Mouse (Mus musculus) c-Kit-positive CD71-negative TER-119-negative erythroid progenitor cells, embryonic 14.5 days (primary cell): ENCODE data around the gene Purb.

Experiments
- DNase-seq: peaks from one replicate; pipeline ENCODE4 v3.0.0-alpha.2; 2013; ENCODE audit warnings: low read depth

Purb gene

DNA sequence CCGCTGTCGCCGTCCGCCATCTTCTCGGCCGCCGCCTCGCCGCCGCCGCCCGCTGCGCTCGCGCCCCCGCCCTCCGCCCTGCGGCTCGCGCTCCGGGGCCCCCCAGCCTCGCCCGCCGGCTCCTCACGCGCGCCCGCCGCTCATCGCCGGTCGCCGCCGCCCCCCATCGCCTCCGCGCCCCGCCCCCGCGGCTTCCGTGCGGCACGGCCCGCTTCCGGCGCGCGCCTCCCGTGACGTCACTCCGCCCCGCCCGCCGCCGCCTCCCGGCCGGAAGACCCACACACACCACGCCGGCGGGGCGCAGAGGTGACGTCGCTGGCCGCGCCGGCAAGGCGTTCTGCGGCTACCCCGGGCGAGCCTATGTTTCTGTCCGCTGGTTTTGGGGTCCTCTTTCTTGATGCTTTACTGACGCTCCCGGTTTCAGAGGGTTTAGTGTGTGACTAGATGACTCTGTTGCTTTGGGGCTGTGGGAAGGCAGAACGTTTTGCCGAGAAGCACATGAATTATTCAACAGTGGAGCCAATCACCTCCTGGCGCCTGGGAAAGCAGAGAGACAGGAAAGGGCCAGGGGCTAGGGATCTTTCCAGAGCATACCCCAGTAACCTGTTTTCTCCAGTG lies at the start of gene Purb:
Purb (minus strand) TSS at position 51 of the 618 bp plus-strand sequence.
- DNase-seq, result peak; percentile 75

GRCm38 (mm10) chr11:6525241-6525640 lies 49.5 kb upstream of the Purb start:
- DNase-seq, result no peak

DNA sequence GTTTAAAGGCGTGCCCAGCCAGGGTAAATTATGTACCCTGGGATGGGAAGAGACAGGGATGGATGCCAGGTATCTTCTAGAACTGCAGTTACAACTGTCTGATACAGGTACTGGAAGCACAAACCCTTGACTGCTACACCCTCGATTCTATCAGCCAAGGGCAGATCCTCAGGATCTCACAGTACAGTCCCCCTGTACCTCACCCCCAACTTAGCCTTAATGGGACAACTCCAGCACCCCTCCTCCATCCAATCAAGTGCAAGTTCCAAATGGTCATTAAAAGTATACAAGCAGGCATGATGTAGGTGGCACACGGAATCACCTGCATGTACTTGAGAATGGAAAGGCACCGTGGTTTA lies 49.1 kb upstream of the Purb start:
- DNase-seq, result no peak

DNA sequence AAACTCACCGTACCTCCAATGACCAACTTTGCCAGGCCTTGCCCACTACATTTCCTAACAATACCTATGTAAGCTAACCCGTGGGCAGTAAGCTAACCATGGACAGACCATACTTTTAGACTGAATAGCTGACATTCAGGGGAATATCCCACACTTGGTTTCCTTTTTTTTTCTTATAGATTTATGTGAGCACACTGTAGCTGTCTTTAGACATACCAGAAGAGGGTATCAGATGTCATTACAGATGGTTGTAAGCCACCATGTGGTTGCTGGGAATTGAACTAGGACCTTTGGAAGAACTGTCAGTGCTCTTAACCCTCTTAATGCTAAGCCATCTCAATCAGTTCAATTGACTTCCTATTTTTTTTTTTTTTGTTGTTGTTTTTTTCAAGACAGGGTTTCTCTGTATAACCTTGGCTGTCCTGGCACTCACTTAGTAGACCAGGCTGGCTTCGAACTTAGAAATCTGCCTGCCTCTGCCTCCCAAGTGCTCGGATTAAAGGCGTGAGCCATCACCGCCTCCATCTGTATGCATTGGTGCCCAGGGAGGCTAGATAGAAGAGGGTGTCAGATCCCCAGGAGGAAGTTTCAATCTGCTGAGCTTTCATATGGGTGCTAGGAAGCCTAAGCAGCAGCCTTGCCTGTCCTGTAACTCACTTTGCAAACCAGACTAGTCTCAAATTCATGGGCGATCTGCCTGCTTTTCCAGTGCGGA lies 48.6 kb upstream of the Purb start:
- no peak for DNase-seq

DNA sequence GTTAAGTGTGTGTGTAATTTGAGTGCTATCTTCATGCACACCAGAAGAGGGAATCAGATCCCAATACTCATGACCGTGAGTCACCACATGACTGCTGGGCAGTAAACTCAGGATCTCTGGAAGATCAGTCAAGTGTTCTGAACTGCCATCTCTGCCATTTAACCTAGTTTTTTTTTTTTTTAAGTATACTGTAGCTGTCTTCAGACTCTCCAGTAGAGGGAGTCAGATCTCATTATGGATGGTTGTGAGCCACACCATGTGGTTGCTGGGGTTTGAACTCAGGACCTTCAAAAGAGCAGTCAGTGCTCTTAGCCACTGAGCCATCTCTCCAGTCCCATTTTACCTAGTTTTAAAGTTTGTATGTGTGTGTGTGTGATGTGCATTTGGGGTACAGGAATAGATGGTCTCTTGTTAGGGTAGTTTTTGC lies 48.0 kb upstream of the Purb start:
- no peak for DNase-seq

- DNase-seq, result no peak
Measured at GRCm38 (mm10) chr11:6522782-6523525, 47.2 kb upstream of the Purb start.

DNA sequence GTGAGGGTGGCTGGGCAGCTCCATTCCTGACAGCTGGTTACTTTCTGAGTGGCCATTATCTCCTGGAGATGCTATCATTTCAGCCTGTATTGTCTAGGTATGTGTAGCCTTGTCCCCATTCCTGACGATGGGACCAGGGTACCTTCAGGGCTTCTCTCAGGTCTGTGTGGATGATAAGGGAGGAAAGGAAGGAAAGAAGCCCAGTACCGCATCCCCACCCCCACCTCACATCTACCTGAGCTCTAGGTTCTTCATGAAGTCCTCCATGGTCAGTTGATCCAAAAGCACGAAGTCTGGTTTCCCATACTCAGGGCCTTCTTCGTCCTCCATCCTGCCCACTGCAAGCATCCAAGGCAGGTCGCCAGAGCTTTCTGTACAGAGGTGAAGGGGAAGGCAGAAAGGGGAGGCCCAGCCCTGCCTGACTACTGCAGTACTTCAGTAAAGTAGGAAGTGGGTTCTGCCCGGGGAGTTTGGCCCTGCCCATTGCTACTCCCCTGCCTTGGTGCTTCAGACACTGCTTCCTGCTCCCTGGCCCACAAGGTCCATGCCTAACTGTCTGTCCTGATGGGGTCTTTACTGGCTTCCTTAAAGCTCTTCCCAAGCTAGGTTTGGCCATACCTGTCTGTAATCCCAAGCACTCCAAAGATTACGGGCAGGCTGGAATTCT lies 44.9 kb upstream of the Purb start, which contains the start of gene Myo1g:
Myo1g (minus strand) TSS at position 459 of the 667 bp plus-strand sequence.
- DNase-seq, result peak; percentile 49

GRCm38 (mm10) chr11:6519491-6520033 lies 43.8 kb upstream of the Purb start:
- no peak for DNase-seq

DNA sequence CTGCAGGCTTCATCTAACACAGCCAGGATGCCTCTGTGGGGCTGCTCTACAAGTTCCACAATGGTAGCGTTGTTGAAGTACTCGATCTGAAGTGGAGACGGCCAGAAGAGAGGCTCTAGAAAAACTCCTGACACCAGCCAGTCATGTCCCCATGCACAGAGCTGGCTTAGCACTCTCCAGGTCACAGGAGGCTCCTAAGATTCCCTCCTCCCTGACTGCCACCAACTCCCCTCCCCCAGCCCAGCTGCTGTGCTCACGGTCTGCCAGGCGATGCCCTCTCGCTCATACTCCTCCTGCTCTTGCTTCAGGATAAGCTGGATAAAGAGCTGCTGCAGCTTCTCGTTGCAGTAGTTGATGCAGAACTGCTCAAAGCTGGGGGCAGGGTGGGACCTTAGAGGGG lies 39.1 kb upstream of the Purb start:
- no peak for DNase-seq

DNA sequence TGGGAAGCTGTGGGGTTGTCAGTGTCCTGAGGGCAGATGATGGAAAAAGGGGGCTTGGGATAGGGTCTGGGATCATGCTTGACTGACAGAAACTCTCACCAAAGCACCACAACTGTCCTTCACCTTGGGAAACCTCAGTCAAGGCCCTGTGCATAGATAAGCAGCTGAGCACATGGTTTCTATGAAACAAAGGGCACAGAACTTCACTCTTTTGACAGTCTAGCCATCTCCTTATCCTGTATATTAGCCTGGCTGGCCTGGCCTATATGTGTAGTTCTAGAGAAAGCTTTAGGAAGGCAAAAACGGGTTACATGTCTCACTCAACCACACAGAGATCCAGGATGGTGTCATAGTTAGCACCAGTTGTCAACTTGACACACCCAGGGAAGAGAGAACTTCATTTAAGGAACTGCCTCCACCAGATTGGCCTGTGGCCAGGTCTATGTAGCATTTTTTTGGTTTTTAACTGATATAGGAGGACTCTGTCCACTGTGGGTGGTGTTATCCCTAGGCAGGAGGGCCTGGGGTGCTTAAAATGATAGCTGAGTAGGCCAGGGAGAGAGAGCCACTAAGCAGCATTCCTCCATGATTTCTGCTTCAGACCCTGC lies 32.7 kb upstream of the Purb start:
- no peak for DNase-seq

GRCm38 (mm10) chr11:6506516-6506915 lies 30.8 kb upstream of the Purb start:
- no peak for DNase-seq

DNA sequence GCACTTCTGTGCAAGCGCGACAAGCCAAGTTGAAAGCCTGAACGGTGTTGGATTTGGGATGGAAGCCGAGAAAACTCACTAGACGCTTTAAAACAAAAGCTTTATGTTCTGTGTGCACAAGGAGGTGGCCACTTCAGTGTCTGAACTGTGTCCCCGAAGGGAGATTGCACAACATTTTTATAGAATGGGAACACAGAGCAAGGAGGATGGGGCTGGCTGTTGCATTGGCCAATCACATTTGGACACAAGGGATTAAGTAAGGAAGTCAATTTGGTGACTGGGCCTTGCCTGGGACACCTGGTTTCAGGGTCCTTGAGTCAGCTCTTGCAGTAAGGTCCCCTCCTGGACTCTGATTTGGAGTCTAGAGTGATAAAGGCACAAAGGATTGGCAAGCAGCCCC lies 29.0 kb upstream of the Purb start:
- no peak for DNase-seq

DNA sequence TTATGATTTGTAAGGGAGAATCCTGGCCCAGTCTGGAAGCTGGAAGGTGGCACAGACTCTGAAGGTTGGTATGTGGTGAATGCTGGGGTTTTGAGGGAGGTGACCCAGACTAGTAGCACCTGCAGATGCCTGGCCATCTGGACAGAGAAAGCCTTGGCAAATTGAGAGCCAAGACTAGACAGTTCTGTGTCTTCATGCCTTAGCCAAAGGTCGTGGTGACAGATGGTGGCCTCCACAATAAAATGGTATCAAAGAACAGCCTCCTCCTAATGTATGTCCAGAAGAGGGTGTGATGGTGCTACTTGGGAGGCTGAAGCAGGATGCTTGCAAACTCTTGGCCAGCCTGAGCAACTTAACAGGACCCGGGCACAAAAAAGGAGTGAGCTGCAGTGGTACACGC lies 28.5 kb upstream of the Purb start:
- no peak for DNase-seq

GRCm38 (mm10) chr11:6502506-6502905 lies 26.8 kb upstream of the Purb start:
- no peak for DNase-seq

GRCm38 (mm10) chr11:6497311-6497948 lies 21.7 kb upstream of the Purb start:
- no peak for DNase-seq

DNA sequence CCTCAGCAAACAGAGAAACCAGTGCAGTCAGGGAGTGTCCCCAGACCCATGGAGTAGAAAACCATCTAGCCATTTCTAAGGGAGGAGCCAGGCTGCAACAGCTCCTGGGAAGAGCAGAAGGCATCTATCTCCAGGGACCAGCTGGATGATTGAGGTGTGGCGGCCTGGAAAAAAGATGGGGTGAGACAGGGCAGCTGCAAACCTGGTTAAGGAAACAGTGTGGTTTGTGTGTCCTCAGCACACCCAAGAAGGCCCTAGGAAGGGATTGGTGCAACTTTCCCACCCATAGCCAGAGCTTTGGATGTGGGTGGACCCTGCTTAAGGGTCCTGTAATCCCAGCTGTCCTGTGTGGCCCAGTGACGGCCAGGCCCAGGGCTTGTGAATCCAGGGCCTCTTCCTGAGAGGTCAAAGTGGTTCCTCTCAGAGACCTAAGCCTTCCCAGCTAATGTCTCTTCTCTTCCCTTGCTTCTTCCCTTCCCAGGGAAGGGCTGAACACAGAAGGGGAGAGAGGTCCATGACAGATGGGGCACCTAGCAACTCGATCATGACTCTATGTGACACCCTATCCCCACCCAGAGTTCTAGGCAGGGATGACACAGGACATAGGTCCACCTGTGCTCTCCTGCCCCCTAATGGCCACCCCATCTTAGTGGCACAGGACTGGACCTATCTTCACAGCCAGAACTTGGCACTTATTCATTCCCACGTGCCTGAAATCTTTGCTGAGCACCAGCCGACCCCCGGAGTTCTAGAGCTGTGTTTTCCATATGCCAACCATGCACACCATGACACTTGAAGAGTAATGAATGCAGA lies 14.2 kb upstream of the Purb start:
- peak; percentile 63 for DNase-seq

DNA sequence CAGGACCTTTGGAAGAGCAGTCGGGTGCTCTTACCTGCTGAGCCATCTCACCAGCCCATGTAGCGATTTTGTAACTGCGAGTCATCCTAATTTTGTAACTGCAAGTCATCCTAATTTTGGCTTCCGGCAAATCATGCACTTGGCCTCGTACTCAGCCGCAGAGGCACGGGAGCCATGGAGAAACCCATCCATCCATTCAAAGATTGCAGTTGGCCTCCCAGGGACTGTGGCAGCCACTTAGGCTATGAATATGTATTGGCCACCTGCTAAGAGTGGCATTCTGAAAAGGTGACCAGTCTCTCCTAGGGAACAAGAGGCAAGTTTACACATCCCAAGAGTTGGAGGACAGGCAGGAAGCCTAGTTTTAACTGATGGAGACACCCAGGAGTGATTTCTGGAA lies 13.5 kb upstream of the Purb start:
- no peak for DNase-seq

GRCm38 (mm10) chr11:6488041-6488684 lies 12.4 kb upstream of the Purb start:
- DNase-seq, result no peak

- DNase-seq, result no peak
Measured at GRCm38 (mm10) chr11:6487496-6487895, 11.8 kb upstream of the Purb start.

DNA sequence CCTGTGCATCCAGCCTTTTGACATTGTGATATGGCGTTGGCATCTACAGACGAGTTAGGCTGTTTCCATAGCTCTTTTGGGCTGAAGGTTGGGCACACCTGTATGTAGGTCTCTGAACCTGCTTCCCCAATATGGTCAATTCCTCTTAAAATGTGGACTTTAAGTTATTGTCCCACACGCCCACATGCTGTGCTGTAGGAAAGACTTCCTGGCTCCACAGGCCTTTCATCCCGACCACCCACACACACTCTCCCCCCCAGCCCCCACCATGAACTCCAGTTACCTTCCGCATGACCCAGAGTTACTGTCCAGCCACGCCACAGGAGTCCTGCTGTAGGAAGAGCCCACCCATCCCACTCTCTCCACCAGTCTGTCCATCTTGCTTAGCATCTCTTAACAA lies 11.2 kb upstream of the Purb start:
- DNase-seq, result no peak
